Mouse (Mus musculus): ENCODE results near the gene Gpatch4. TPM values are rescaled to one million over a fixed set of nuclear protein-coding genes. Genes with fewer than 3 reads are reported as not detected.
A peak's percentile ranks its signal among the peaks of the same experiment; 100 is the strongest.

Gpatch4 gene
- total and polyA plus RNA-seq, 2 experiments = 4.2 to 4.3 TPM

GRCm38 (mm10) chr3:88085459-88085858 is 42.6 kb downstream of the Gpatch4 start:
- TF ChIP-seq POLR2A (IDR thresholded peaks at IDR 0.05; ENCODE audit: extremely low read depth, insufficient read depth, low read length) (no peak), CTCF (IDR thresholded peaks at IDR 0.05; ENCODE audit: low read depth, low read length) (no peak)
- Histone ChIP-seq H3K27me3 (ENCODE audit: control insufficient read depth, insufficient read depth, low read length) (no peaks in the 10 kb centered on the region), H3K4me1 (ENCODE audit: control insufficient read depth, insufficient read depth, low read length) (no peaks in the 10 kb centered on the region), H3K4me3 (ENCODE audit: insufficient read depth, low read depth, low read length) (no peak overlapping the region), H3K27ac (replicated peaks; ENCODE audit: insufficient read depth, low read depth, low read length) (no peak overlapping the region), H3K79me2 (ENCODE audit: control insufficient read depth, insufficient read depth, low read length) (no peaks in the 10 kb centered on the region), H3K9ac (ENCODE audit: low read depth, low read length) (no peak overlapping the region), H3K36me3 (ENCODE audit: control insufficient read depth, insufficient read depth, low read length) (no peaks in the 10 kb centered on the region)
- WGBS = 93% methylated on average over 6 of the region's 9 CpGs
- no peak for DNase-seq (ENCODE audit: extremely low read depth, low read depth, low spot score)

DNA sequence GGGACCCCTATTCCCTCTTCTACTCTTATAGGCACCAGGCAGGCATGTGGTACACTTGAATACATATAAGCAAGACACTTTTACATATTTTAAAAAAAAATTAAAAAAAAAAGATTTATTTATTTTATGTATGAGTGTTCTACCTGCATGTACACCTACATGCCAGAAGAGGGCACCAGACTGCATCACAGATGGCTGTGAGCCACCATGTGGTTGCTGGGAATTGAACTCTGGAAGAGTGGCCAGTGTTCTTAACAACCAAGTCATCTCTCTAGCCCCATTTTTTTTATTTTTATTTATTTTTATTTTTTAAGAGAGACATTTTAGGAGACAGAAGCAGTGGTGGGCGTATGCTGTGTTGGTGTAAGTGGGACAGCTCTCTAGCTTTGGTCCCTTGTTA is 44.8 kb downstream of the Gpatch4 start:
- H3K27me3 ChIP-seq (ENCODE audit: control insufficient read depth, insufficient read depth, low read length) = no peaks in the 10 kb centered on the region
- H3K36me3 ChIP-seq (ENCODE audit: control insufficient read depth, insufficient read depth, low read length) = no peaks in the 10 kb centered on the region
- TF ChIP-seq POLR2A (IDR thresholded peaks at IDR 0.05; ENCODE audit: extremely low read depth, insufficient read depth, low read length) (no peak), CTCF (IDR thresholded peaks at IDR 0.05; ENCODE audit: low read depth, low read length) (peak; percentile 59; the same call in 1 of the 2 replicates)
- H3K4me3 ChIP-seq (ENCODE audit: insufficient read depth, low read depth, low read length) = no peak overlapping the region
- no peaks in the 10 kb centered on the region for H3K4me1 ChIP-seq (ENCODE audit: control insufficient read depth, insufficient read depth, low read length)
- DNase-seq (ENCODE audit: extremely low read depth, low read depth, low spot score) = peak; percentile 31
- 97% methylated on average over 1 of the region's 1 CpGs for WGBS
- H3K27ac ChIP-seq (replicated peaks; ENCODE audit: insufficient read depth, low read depth, low read length) = no peak overlapping the region
- H3K79me2 ChIP-seq (ENCODE audit: control insufficient read depth, insufficient read depth, low read length) = no peaks in the 10 kb centered on the region
- no peak overlapping the region for H3K9ac ChIP-seq (ENCODE audit: low read depth, low read length)

DNA sequence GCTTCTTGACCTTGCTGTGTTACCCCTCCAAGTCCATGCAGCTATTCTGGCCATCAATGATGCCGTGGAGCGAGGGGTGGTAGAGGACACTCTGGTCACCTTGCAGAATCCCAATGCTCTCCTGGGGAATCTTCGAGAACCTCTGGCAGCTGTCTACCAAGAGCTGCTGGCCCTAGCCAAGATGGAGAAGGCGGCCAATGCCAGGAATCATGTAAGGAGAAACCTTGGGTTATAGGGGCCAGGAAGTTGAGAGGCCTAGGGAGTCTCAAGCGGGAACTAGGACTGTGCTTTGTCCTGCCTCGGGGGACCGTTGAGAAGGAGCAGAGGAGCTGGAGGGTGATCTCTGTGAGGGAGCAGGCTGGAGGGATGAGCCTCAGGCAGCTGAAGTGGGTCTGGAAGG is 47.2 kb downstream of the Gpatch4 start:
- DNase-seq (ENCODE audit: extremely low read depth, low read depth, low spot score) = no peak
- WGBS = 96% methylated on average over 7 of the region's 7 CpGs
- no peaks in the 10 kb centered on the region for H3K79me2 ChIP-seq (ENCODE audit: control insufficient read depth, insufficient read depth, low read length)
- no peaks in the 10 kb centered on the region for H3K4me1 ChIP-seq (ENCODE audit: control insufficient read depth, insufficient read depth, low read length)
- H3K27ac ChIP-seq (replicated peaks; ENCODE audit: insufficient read depth, low read depth, low read length) = no peak overlapping the region
- H3K36me3 ChIP-seq (ENCODE audit: control insufficient read depth, insufficient read depth, low read length) = no peaks in the 10 kb centered on the region
- no peak overlapping the region for H3K4me3 ChIP-seq (ENCODE audit: insufficient read depth, low read depth, low read length)
- H3K9ac ChIP-seq (ENCODE audit: low read depth, low read length) = no peak overlapping the region
- TF ChIP-seq POLR2A (IDR thresholded peaks at IDR 0.05; ENCODE audit: extremely low read depth, insufficient read depth, low read length) (no peak), CTCF (IDR thresholded peaks at IDR 0.05; ENCODE audit: low read depth, low read length) (no peak)
- H3K27me3 ChIP-seq (ENCODE audit: control insufficient read depth, insufficient read depth, low read length) = no peaks in the 10 kb centered on the region

DNA sequence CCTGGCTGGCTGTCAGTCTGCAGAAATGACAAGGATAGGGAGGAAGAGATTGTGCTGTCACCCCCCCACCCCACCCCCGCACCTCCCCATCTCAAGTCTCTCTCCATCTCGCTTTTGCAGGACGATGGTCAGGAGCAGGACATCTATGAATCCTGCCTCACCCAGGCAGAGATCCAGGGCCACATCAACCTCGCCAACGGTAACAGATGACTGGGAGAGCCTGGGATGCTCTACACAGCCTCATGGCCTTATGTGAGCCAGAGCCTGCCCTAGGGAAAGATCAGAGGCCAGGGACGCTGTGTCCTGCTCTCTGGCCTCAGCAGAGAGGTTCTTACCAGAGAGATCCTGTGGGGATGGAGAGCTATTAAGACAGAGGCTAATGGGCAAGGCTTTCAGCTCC is 47.7 kb downstream of the Gpatch4 start:
- 97% methylated on average over 6 of the region's 6 CpGs for WGBS
- no peak for DNase-seq (ENCODE audit: extremely low read depth, low read depth, low spot score)
- H3K27ac ChIP-seq (replicated peaks; ENCODE audit: insufficient read depth, low read depth, low read length) = no peak overlapping the region
- H3K36me3 ChIP-seq (ENCODE audit: control insufficient read depth, insufficient read depth, low read length) = no peaks in the 10 kb centered on the region
- no peak overlapping the region for H3K9ac ChIP-seq (ENCODE audit: low read depth, low read length)
- H3K27me3 ChIP-seq (ENCODE audit: control insufficient read depth, insufficient read depth, low read length) = no peaks in the 10 kb centered on the region
- no peak overlapping the region for H3K4me3 ChIP-seq (ENCODE audit: insufficient read depth, low read depth, low read length)
- TF ChIP-seq CTCF (IDR thresholded peaks at IDR 0.05; ENCODE audit: low read depth, low read length) (no peak), POLR2A (IDR thresholded peaks at IDR 0.05; ENCODE audit: extremely low read depth, insufficient read depth, low read length) (no peak)
- no peaks in the 10 kb centered on the region for H3K79me2 ChIP-seq (ENCODE audit: control insufficient read depth, insufficient read depth, low read length)
- H3K4me1 ChIP-seq (ENCODE audit: control insufficient read depth, insufficient read depth, low read length) = no peaks in the 10 kb centered on the region

DNA sequence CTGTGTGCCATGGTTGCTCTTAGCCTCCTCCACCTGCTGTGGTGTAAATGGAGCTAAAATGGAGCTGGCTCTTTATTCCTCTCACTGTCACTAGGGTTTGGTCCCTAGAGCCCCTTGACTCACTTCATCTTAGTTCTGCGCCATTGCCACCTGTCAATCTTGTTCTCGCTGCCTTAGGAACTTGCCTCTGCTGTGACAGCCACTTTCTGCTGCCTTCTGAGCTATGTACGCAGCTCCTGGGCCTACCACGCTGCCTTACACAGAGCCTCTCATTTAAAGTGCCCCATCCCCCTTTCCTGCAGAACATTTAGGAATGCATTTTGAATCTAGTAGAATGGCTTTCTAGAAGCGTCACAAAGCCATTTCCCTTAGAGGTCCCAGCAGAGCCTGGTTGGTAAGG is 51.2 kb downstream of the Gpatch4 start:
- no peaks in the 10 kb centered on the region for H3K79me2 ChIP-seq (ENCODE audit: control insufficient read depth, insufficient read depth, low read length)
- DNase-seq (ENCODE audit: extremely low read depth, low read depth, low spot score) = no peak
- H3K27ac ChIP-seq (replicated peaks; ENCODE audit: insufficient read depth, low read depth, low read length) = no peak overlapping the region
- no peak overlapping the region for H3K4me3 ChIP-seq (ENCODE audit: insufficient read depth, low read depth, low read length)
- TF ChIP-seq POLR2A (IDR thresholded peaks at IDR 0.05; ENCODE audit: extremely low read depth, insufficient read depth, low read length) = no peak
- no peak for TF ChIP-seq CTCF (IDR thresholded peaks at IDR 0.05; ENCODE audit: low read depth, low read length)
- no peak overlapping the region for H3K9ac ChIP-seq (ENCODE audit: low read depth, low read length)
- 98% methylated on average over 5 of the region's 5 CpGs for WGBS
- H3K36me3 ChIP-seq (ENCODE audit: control insufficient read depth, insufficient read depth, low read length) = no peaks in the 10 kb centered on the region
- no peaks in the 10 kb centered on the region for H3K4me1 ChIP-seq (ENCODE audit: control insufficient read depth, insufficient read depth, low read length)
- no peaks in the 10 kb centered on the region for H3K27me3 ChIP-seq (ENCODE audit: control insufficient read depth, insufficient read depth, low read length)

DNA sequence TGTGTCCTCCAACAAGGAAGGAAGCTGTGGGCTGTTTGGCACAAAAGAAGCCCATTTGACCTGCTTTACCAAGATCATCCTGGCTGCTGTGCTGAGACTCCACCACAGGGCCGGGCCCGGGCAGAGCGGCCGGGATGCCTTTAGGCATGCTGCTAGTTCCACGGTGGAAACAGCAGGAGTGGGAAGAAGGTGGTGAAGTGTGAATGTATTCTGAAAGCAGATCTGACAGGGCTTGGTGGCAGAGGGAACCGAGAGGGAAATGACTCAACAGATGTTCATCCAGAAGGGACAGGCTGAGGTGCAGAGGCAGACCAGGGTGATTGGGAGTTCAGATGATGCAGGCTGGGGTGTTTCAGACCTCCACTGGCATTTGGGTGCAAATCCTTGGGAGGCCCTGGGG is 54.8 kb downstream of the Gpatch4 start:
- Histone ChIP-seq H3K36me3 (ENCODE audit: control insufficient read depth, insufficient read depth, low read length) (no peaks in the 10 kb centered on the region), H3K9ac (ENCODE audit: low read depth, low read length) (no peak overlapping the region), H3K4me1 (ENCODE audit: control insufficient read depth, insufficient read depth, low read length) (no peaks in the 10 kb centered on the region), H3K79me2 (ENCODE audit: control insufficient read depth, insufficient read depth, low read length) (no peaks in the 10 kb centered on the region), H3K27me3 (ENCODE audit: control insufficient read depth, insufficient read depth, low read length) (no peaks in the 10 kb centered on the region), H3K27ac (replicated peaks; ENCODE audit: insufficient read depth, low read depth, low read length) (no peak overlapping the region), H3K4me3 (ENCODE audit: insufficient read depth, low read depth, low read length) (no peak overlapping the region)
- 89% methylated on average over 6 of the region's 6 CpGs for WGBS
- no peak for TF ChIP-seq CTCF (IDR thresholded peaks at IDR 0.05; ENCODE audit: low read depth, low read length)
- no peak for DNase-seq (ENCODE audit: extremely low read depth, low read depth, low spot score)
